8 mouse cellular contexts compared by ENCODE assay signal in genomic region chr5:74277216-74277615, GRCm38 (mm10).
DNase-seq lines count a peak whose midpoint lies in the region; ATAC-seq and TF ChIP-seq lines count a peak whose summit lies in the region.
"Had no signal": no experiment of that assay in that cellular context is flagged by ENCODE, and none has a peak within 500 bp of the region (broad histone marks: within the 10 kb centered on the region; RNA-seq: fewer than 3 reads in every experiment).

No protein-coding gene starts in this region.

- no peak for TF ChIP-seq CTCF in lung, postnatal 0 days (IDR thresholded peaks at IDR 0.05)

- peaks cover 44% of the 10 kb centered on the region for H3K4me1 ChIP-seq in lung, embryonic 15.5 days
- peaks cover 7% of the 10 kb centered on the region; the same call in 1 of the 2 replicates for H3K4me1 ChIP-seq in lung, postnatal 0 days (ENCODE audit: insufficient read depth, low read depth, low read length)
- peaks cover 18% of the 10 kb centered on the region for H3K4me1 ChIP-seq in forebrain, embryonic 15.5 days
- peaks cover 6% of the 10 kb centered on the region; the same call in 1 of the 2 replicates for H3K4me1 ChIP-seq in neural tube, embryonic 14.5 days (ENCODE audit: control insufficient read depth, insufficient read depth, low read length)

- peak overlapping the region; percentile 16; the same call in 1 of the 2 replicates for H3K4me2 ChIP-seq in lung, embryonic 15.5 days
- H3K4me2 ChIP-seq in lung, postnatal 0 days (replicated peaks; ENCODE audit: low read depth, low read length), result no peak overlapping the region
- no peak overlapping the region for H3K4me2 ChIP-seq in forebrain, embryonic 15.5 days (replicated peaks)
- no peak overlapping the region for H3K4me2 ChIP-seq in neural tube, embryonic 14.5 days (ENCODE audit: low read depth, low read length)
- H3K4me2 ChIP-seq: liver, embryonic 15.5 days had no signal

- WGBS in lung, embryonic 15.5 days, result 71% methylated on average over 5 of the region's 5 CpGs
- WGBS in lung, postnatal 0 days, result 80% methylated on average over 5 of the region's 5 CpGs
- WGBS in forebrain, embryonic 15.5 days, result 86% methylated on average over 5 of the region's 5 CpGs
- 76% methylated on average over 5 of the region's 5 CpGs for WGBS in neural tube, embryonic 14.5 days

- H3K27ac ChIP-seq in lung, embryonic 15.5 days, result peak overlapping the region; percentile 49; the same call in 1 of the 2 replicates
- H3K27ac ChIP-seq in lung, postnatal 0 days (ENCODE audit: low read length), result no peak overlapping the region
- H3K27ac ChIP-seq in forebrain, embryonic 15.5 days (replicated peaks), result no peak overlapping the region; the same call in 1 of the 2 replicates
- no peak overlapping the region for H3K27ac ChIP-seq in neural tube, embryonic 14.5 days (ENCODE audit: low read depth, low read length)
- H3K27ac ChIP-seq: liver, embryonic 15.5 days had no signal

- no peak for DNase-seq in lung, postnatal 0 days (ENCODE audit: low spot score)
- peak; percentile 81 for DNase-seq in layer of hippocampus, adult 9-11 months
- DNase-seq in adrenal gland, postnatal 10 days, result no peak
- DNase-seq in adrenal gland, postnatal 25 days, result no peak

- no peak for TF ChIP-seq EP300 in lung, postnatal 0 days (IDR thresholded peaks at IDR 0.05)

- no peak overlapping the region for H3K9ac ChIP-seq in lung, embryonic 15.5 days
- H3K9ac ChIP-seq in lung, postnatal 0 days (replicated peaks; ENCODE audit: low read depth), result no peak overlapping the region
- no peak overlapping the region for H3K9ac ChIP-seq in forebrain, embryonic 15.5 days (replicated peaks)
- H3K9ac ChIP-seq in neural tube, embryonic 14.5 days (replicated peaks; ENCODE audit: low read depth, low read length), result no peak overlapping the region
- H3K9ac ChIP-seq: liver, embryonic 15.5 days had no signal

- no peaks in the 10 kb centered on the region for H3K36me3 ChIP-seq in lung, embryonic 15.5 days
- H3K36me3 ChIP-seq in lung, postnatal 0 days (ENCODE audit: insufficient read depth, low read length), result no peaks in the 10 kb centered on the region
- H3K36me3 ChIP-seq in forebrain, embryonic 15.5 days, result no peaks in the 10 kb centered on the region
- no peaks in the 10 kb centered on the region for H3K36me3 ChIP-seq in neural tube, embryonic 14.5 days (ENCODE audit: control insufficient read depth, insufficient read depth, low read length)
- H3K36me3 ChIP-seq: liver, embryonic 15.5 days had no signal

- H3K27me3 ChIP-seq in lung, embryonic 15.5 days, result no peaks in the 10 kb centered on the region
- no peaks in the 10 kb centered on the region for H3K27me3 ChIP-seq in lung, postnatal 0 days (replicated peaks; ENCODE audit: insufficient read depth, low read length)
- H3K27me3 ChIP-seq in forebrain, embryonic 15.5 days, result no peaks in the 10 kb centered on the region
- H3K27me3 ChIP-seq in neural tube, embryonic 14.5 days (ENCODE audit: control insufficient read depth, insufficient read depth, low read length), result no peaks in the 10 kb centered on the region
- H3K27me3 ChIP-seq: liver, embryonic 15.5 days had no signal

- no peaks in the 10 kb centered on the region for H3K9me3 ChIP-seq in lung, embryonic 15.5 days
- H3K9me3 ChIP-seq in lung, postnatal 0 days (ENCODE audit: low read length), result no peaks in the 10 kb centered on the region
- H3K9me3 ChIP-seq in forebrain, embryonic 15.5 days, result no peaks in the 10 kb centered on the region
- no peaks in the 10 kb centered on the region for H3K9me3 ChIP-seq in neural tube, embryonic 14.5 days (ENCODE audit: control insufficient read depth, low read length)
- H3K9me3 ChIP-seq: liver, embryonic 15.5 days had no signal

- H3K4me3 ChIP-seq in lung, embryonic 15.5 days, result no peak overlapping the region
- no peak overlapping the region for H3K4me3 ChIP-seq in lung, postnatal 0 days (ENCODE audit: low read depth, low read length)
- no peak overlapping the region for H3K4me3 ChIP-seq in forebrain, embryonic 15.5 days
- no peak overlapping the region for H3K4me3 ChIP-seq in neural tube, embryonic 14.5 days (ENCODE audit: low read depth, low read length)
- H3K4me3 ChIP-seq: liver, embryonic 15.5 days had no signal

- ATAC-seq in lung, embryonic 15.5 days (ENCODE audit: borderline replicate concordance, extremely low read depth, low FRiP score, low TSS enrichment), result 0 out of 2 replicates have a peak, but pooled peaks have one; percentile 25
- ATAC-seq in lung, postnatal 0 days, result no peak
- peak; percentile 60 for ATAC-seq in forebrain, embryonic 15.5 days (replicated peaks)
- ATAC-seq in neural tube, embryonic 14.5 days (ENCODE audit: low read depth), result peak; percentile 72; the same call in 1 of the 2 replicates
